ENCODE assay signal across 14 mouse cellular contexts in the genomic region with DNA sequence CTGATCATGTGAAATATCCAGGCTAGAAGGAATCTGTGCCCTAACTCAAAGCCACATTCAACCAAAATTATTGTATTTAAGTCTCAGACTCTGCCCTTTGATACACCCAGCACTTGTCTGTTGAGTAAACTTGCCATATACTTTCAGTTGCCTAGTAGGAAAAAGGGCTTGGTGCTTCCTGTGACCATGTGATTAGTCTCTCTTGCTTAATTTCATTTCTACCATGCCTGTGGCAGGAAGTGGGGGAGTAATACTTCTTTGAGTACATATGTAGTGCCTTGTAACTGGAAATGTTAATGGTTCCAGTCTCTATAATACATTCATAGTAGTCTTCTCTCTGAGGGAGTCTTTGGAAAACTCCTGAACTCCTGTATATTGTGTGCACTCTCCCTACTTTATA. TPM values are rescaled to one million over a fixed set of nuclear protein-coding genes. Genes with fewer than 3 reads are reported as not detected.
DNase-seq lines count a peak whose midpoint lies in the region; ATAC-seq and TF ChIP-seq lines count a peak whose summit lies in the region.
"Had no signal": no experiment of that assay in that cellular context is flagged by ENCODE, and none has a peak within 500 bp of the region (broad histone marks: within the 10 kb centered on the region; RNA-seq: fewer than 3 reads in every experiment).

No protein-coding gene starts in this region.

- no peak overlapping the region for H3K27ac ChIP-seq in liver, embryonic 14.5 days
- peak overlapping the region; percentile 58 for H3K27ac ChIP-seq in small intestine, adult 2 months (ENCODE audit: insufficient read depth, low read depth, low read length)
- H3K27ac ChIP-seq in kidney, adult 2 months (ENCODE audit: insufficient read depth, low read depth, low read length), result no peak overlapping the region
- H3K27ac ChIP-seq: kidney, postnatal 0 days; stomach, postnatal 0 days had no signal

- no peak for TF ChIP-seq CTCF in liver, embryonic 14.5 days (IDR thresholded peaks at IDR 0.05; ENCODE audit: low read depth)
- TF ChIP-seq CTCF in small intestine, adult 2 months (IDR thresholded peaks at IDR 0.05; ENCODE audit: extremely low read depth, insufficient read length, insufficient replicate concordance, low read depth, low read length), result no peak
- no peak for TF ChIP-seq CTCF in kidney, adult 2 months (conservative IDR thresholded peaks at IDR 0.05; ENCODE audit: insufficient read depth, insufficient read length, low read depth, low read length)

- intact Hi-C loops in gastrocnemius, postnatal 14 days (cut with DNase I; ENCODE audit: low total_unique reads), result no loop called here

- no peaks in the 10 kb centered on the region for H3K4me1 ChIP-seq in liver, embryonic 14.5 days (replicated peaks; ENCODE audit: control insufficient read depth in 2 of 2, insufficient read depth in 2 of 2, low read length in 1 of 2)
- no peaks in the 10 kb centered on the region for H3K4me1 ChIP-seq in small intestine, adult 2 months (ENCODE audit: control insufficient read depth, insufficient read depth, insufficient read length, low read length)
- no peaks in the 10 kb centered on the region for H3K4me1 ChIP-seq in kidney, adult 2 months (ENCODE audit: control insufficient read depth, insufficient read depth, low read length)

- no peaks in the 10 kb centered on the region for H3K9me3 ChIP-seq in liver, embryonic 14.5 days (ENCODE audit: control insufficient read depth, low read length)

- DNase-seq in spleen, postnatal 36 days (ENCODE audit: low spot score in 2 of 2), result peak; percentile 47 to 64
- no peak for DNase-seq in spleen, postnatal 4 days (ENCODE audit: low spot score in 2 of 2)
- DNase-seq in liver, embryonic 14.5 days (ENCODE audit: low read depth in 3 of 3, low spot score in 3 of 3), result no peak
- DNase-seq in gastrocnemius, postnatal 14 days, result no peak
- DNase-seq in kidney, adult 2 months, result no peak
- DNase-seq: cerebellum, postnatal 14 days; heart, postnatal 4 days had no signal

- H3K27me3 ChIP-seq in liver, embryonic 14.5 days (ENCODE audit: control insufficient read depth, insufficient read depth, low read length), result no peaks in the 10 kb centered on the region
- no peaks in the 10 kb centered on the region for H3K27me3 ChIP-seq in small intestine, adult 2 months (ENCODE audit: control insufficient read depth, insufficient read depth, low read length)
- H3K27me3 ChIP-seq in kidney, adult 2 months (replicated peaks; ENCODE audit: control insufficient read depth, insufficient read depth, low read length), result no peaks in the 10 kb centered on the region
- H3K27me3 ChIP-seq: Patski had no signal

- ATAC-seq in activated CD4-positive, CD25-positive, alpha-beta regulatory T cell, adult 4 months, result peak; percentile 58
- ATAC-seq in liver, embryonic 14.5 days (ENCODE audit: insufficient read depth), result peak; percentile 35; the same call in 1 of the 2 replicates
- ATAC-seq: Patski had no signal

- H3K4me2 ChIP-seq in liver, embryonic 14.5 days (ENCODE audit: low read depth), result peak overlapping the region; percentile 18; the same call in 1 of the 2 replicates

- no peaks in the 10 kb centered on the region for H3K36me3 ChIP-seq in liver, embryonic 14.5 days (replicated peaks; ENCODE audit: control insufficient read depth, insufficient read depth, low read depth)
- H3K36me3 ChIP-seq in small intestine, adult 2 months (ENCODE audit: control insufficient read depth, insufficient read depth, low read length), result no peaks in the 10 kb centered on the region
- no peaks in the 10 kb centered on the region for H3K36me3 ChIP-seq in kidney, adult 2 months (ENCODE audit: control insufficient read depth, insufficient read depth, low read length)

- H3K9ac ChIP-seq in liver, embryonic 14.5 days (replicated peaks), result no peak overlapping the region

- TF ChIP-seq EP300 in liver, embryonic 14.5 days (IDR thresholded peaks at IDR 0.05; ENCODE audit: low read depth), result no peak

- no peak for TF ChIP-seq POLR2A in small intestine, adult 2 months (IDR thresholded peaks at IDR 0.05; ENCODE audit: low read depth, low read length)
- TF ChIP-seq POLR2A in kidney, adult 2 months (IDR thresholded peaks at IDR 0.05; ENCODE audit: low read depth, low read length), result no peak

- no peak overlapping the region for H3K4me3 ChIP-seq in liver, embryonic 14.5 days (ENCODE audit: insufficient read depth in 1 of 2, low read depth in 2 of 2, low read length in 2 of 2)
- no peak overlapping the region for H3K4me3 ChIP-seq in small intestine, adult 2 months (ENCODE audit: low read depth, low read length)
- H3K4me3 ChIP-seq in kidney, adult 2 months (ENCODE audit: insufficient read depth, low read depth, low read length), result no peak overlapping the region

RNA-seq across cellular contexts. Expression of a gene that starts 2.0 kb away (rescaled TPM):
- polyA plus RNA-seq in activated CD4-positive, CD25-positive, alpha-beta regulatory T cell, adult 4 months (2017; shearing (Covaris generic)), result 1,000 to 10,000 TPM; 1,191 to 1,241 TPM
- polyA plus RNA-seq in liver, embryonic 14.5 days (2012; rRNA removed), result 9.2 and 10.1 TPM in 2 replicates
- polyA plus RNA-seq in liver, embryonic 14.5 days (2014; fragmentation: Nextera tagmentation; extraction: Ambion mirVana), result 22.4 and 28.9 TPM in 2 replicates
- polyA plus RNA-seq in small intestine, adult 2 months (2012; rRNA removed), result 2.7 and 3.2 TPM in 2 replicates
- total RNA-seq in gastrocnemius, postnatal 14 days (2021), result 1 to 10 TPM; 2.1 to 2.2 TPM
- polyA plus RNA-seq in kidney, adult 2 months (2012; rRNA removed), result 2.9 and 11.5 TPM in 2 replicates
- polyA plus RNA-seq: Patski had no signal

RNA-seq across cellular contexts. Expression of a gene that starts 38.1 kb away (rescaled TPM):
- not detected for polyA plus RNA-seq in activated CD4-positive, CD25-positive, alpha-beta regulatory T cell, adult 4 months (2017; shearing (Covaris generic))
- polyA plus RNA-seq in liver, embryonic 14.5 days (2012; rRNA removed), result not detected in 2 replicates
- not detected in 2 replicates for polyA plus RNA-seq in liver, embryonic 14.5 days (2014; fragmentation: Nextera tagmentation; extraction: Ambion mirVana)
- not detected in 2 replicates for polyA plus RNA-seq in small intestine, adult 2 months (2012; rRNA removed)
- total RNA-seq in gastrocnemius, postnatal 14 days (2021), result not detected
- not detected in 2 replicates for polyA plus RNA-seq in kidney, adult 2 months (2012; rRNA removed)
- total RNA-seq: heart, postnatal 4 days; layer of hippocampus, postnatal 14 days had no signal
- polyA plus RNA-seq: kidney, postnatal 0 days; limb, embryonic 14.5 days; Patski; stomach, postnatal 0 days had no signal

Comparison
In these comparisons a context has a peak if more than half of its experiments do, and no peak if none do; other contexts are left out.
1. DNase-seq: peak in spleen, postnatal 36 days (2 of 2); none in spleen, postnatal 4 days (0 of 2), liver, embryonic 14.5 days (0 of 3), gastrocnemius, postnatal 14 days (single experiment) and kidney, adult 2 months (single experiment).
2. RNA of a gene that starts 2.0 kb away (polyA plus RNA-seq): 1,191 to 1,241 TPM in activated CD4-positive, CD25-positive, alpha-beta regulatory T cell, adult 4 months; 9.2 to 28.9 TPM in liver, embryonic 14.5 days, 2.9 to 11.5 TPM in kidney, adult 2 months and 2.7 to 3.2 TPM in small intestine, adult 2 months; every median in the first group is over 10 times any median in the second.